Mouse (Mus musculus) kidney, adult 9 months (tissue): ENCODE measurements at regions not wholly inside any gene's neighbourhood (a gene's known extent, or its start where the extent isn't known, plus 50 kb on each side); places are given as distances from the start of the nearest gene placed in this dataset.

Source experiments
- DNase-seq: peaks from one replicate; pipeline ENCODE4 v3.0.0; 2022

GRCm38 (mm10) chr11:30372924-30373323 is 98.7 kb downstream of the 4930505A04Rik start:
- no peak for DNase-seq

- no peak for DNase-seq
Measured at GRCm38 (mm10) chr11:30371963-30372362, 99.7 kb downstream of the 4930505A04Rik start.

- no peak for DNase-seq
Measured at GRCm38 (mm10) chr11:30369601-30370240, 101.7 kb upstream of the Sptbn1 start.

- DNase-seq, result peak; percentile 90
Measured at GRCm38 (mm10) chr11:30367373-30368225, 99.6 kb upstream of the Sptbn1 start.

- peak; percentile 92 for DNase-seq
Measured at GRCm38 (mm10) chr11:30366491-30366890, 98.5 kb upstream of the Sptbn1 start.

GRCm38 (mm10) chr11:30364993-30365392 is 97.0 kb upstream of the Sptbn1 start:
- peak; percentile 63 for DNase-seq

- DNase-seq, result peak; percentile 34
Measured at GRCm38 (mm10) chr11:30364591-30364990, 96.6 kb upstream of the Sptbn1 start.

GRCm38 (mm10) chr11:30358196-30358595 is 90.2 kb upstream of the Sptbn1 start:
- no peak for DNase-seq

GRCm38 (mm10) chr11:30355356-30355755 is 87.4 kb upstream of the Sptbn1 start:
- DNase-seq, result no peak

GRCm38 (mm10) chr11:30326371-30326770 is 58.4 kb upstream of the Sptbn1 start:
- DNase-seq, result no peak
